In the genomic region with DNA sequence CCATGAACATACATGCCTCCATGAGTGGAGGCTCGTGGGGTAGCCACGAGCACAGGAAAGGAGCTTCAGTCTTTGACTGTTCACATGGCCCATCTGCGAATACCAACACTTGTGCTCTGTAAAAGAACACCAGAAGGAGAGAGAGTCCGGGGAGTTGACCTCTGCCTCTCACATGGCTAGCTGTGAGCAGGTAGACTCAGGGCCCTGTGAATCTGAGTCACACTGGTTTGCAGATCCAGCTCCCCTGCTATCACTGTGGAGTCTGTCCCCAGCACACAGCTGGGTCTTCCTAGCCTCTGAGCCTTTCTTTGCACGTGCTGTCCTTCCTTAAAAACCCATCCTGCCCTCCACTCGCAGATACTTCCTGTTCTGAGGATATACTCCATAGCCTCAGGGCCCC, we compare ENCODE assay signal across 12 mouse cellular contexts. TPM values are rescaled to one million over a fixed set of nuclear protein-coding genes. Genes with fewer than 3 reads are reported as not detected.
A peak's percentile ranks its signal among the peaks of the same experiment; 100 is the strongest.
DNase-seq lines count a peak whose midpoint lies in the region; ATAC-seq and TF ChIP-seq lines count a peak whose summit lies in the region.
"Had no signal": no experiment of that assay in that cellular context is flagged by ENCODE, and none has a peak within 500 bp of the region (broad histone marks: within the 10 kb centered on the region; RNA-seq: fewer than 3 reads in every experiment).

No protein-coding gene starts in this region.

- H3K9ac ChIP-seq in hindbrain, embryonic 12.5 days, result no peak overlapping the region
- no peak overlapping the region for H3K9ac ChIP-seq in hindbrain, embryonic 16.5 days (ENCODE audit: low read depth, low read length)
- peak overlapping the region; percentile 51 for H3K9ac ChIP-seq in liver, embryonic 12.5 days

- H3K4me1 ChIP-seq in hindbrain, embryonic 12.5 days, result peaks cover 63% of the 10 kb centered on the region
- H3K4me1 ChIP-seq in hindbrain, embryonic 16.5 days (ENCODE audit: control insufficient read depth, insufficient read depth, low read depth, low read length), result peaks cover 30% of the 10 kb centered on the region
- H3K4me1 ChIP-seq in bone marrow macrophage, adult 2 months (ENCODE audit: control insufficient read depth, insufficient read depth, low read length), result peaks cover 92% of the 10 kb centered on the region
- peaks cover 40% of the 10 kb centered on the region for H3K4me1 ChIP-seq in embryonic fibroblast, embryonic 13.5 days (ENCODE audit: control insufficient read depth, insufficient read depth, low read length)
- peaks cover 100% of the 10 kb centered on the region for H3K4me1 ChIP-seq in liver, embryonic 12.5 days

- H3K4me2 ChIP-seq in hindbrain, embryonic 12.5 days (replicated peaks), result no peak overlapping the region
- no peak overlapping the region for H3K4me2 ChIP-seq in hindbrain, embryonic 16.5 days (ENCODE audit: low read length)
- H3K4me2 ChIP-seq in liver, embryonic 12.5 days, result peak overlapping the region; percentile 70

- TF ChIP-seq POLR2A in bone marrow macrophage, adult 2 months (IDR thresholded peaks at IDR 0.05; ENCODE audit: borderline replicate concordance, low read depth, low read length), result no peak
- no peak for TF ChIP-seq POLR2A in embryonic fibroblast, embryonic 13.5 days (IDR thresholded peaks at IDR 0.05; ENCODE audit: low read depth, low read length)

- 61% methylated on average over 6 of the region's 6 CpGs for WGBS in hindbrain, embryonic 12.5 days
- 56% methylated on average over 6 of the region's 6 CpGs for WGBS in hindbrain, embryonic 16.5 days
- 25% methylated on average over 6 of the region's 6 CpGs for WGBS in liver, embryonic 12.5 days (ENCODE audit: insufficient replicate concordance)

- no peaks in the 10 kb centered on the region for H3K9me3 ChIP-seq in hindbrain, embryonic 12.5 days (replicated peaks)
- H3K9me3 ChIP-seq in hindbrain, embryonic 16.5 days (ENCODE audit: control insufficient read depth, low read length), result no peaks in the 10 kb centered on the region
- H3K9me3 ChIP-seq in liver, embryonic 12.5 days (replicated peaks), result no peaks in the 10 kb centered on the region
- H3K9me3 ChIP-seq: G1E had no signal

- no peaks in the 10 kb centered on the region for H3K27me3 ChIP-seq in hindbrain, embryonic 12.5 days
- no peaks in the 10 kb centered on the region for H3K27me3 ChIP-seq in hindbrain, embryonic 16.5 days (replicated peaks; ENCODE audit: control insufficient read depth, insufficient read depth, low read length)
- H3K27me3 ChIP-seq in liver, embryonic 12.5 days (replicated peaks), result no peaks in the 10 kb centered on the region

- H3K27ac ChIP-seq in hindbrain, embryonic 12.5 days, result peak overlapping the region; percentile 7; the same call in 1 of the 2 replicates
- H3K27ac ChIP-seq in hindbrain, embryonic 16.5 days (ENCODE audit: low read depth, low read length), result no peak overlapping the region
- peak overlapping the region; percentile 99 for H3K27ac ChIP-seq in bone marrow macrophage, adult 2 months (ENCODE audit: insufficient read depth, low read depth, low read length)
- peak overlapping the region; percentile 13; the same call in 1 of the 2 replicates for H3K27ac ChIP-seq in embryonic fibroblast, embryonic 13.5 days (ENCODE audit: insufficient read depth, low read length)
- peak overlapping the region; percentile 86 for H3K27ac ChIP-seq in liver, embryonic 12.5 days
- H3K27ac ChIP-seq: layer of hippocampus, adult 2 months had no signal

- no peak for ATAC-seq in hindbrain, embryonic 12.5 days (ENCODE audit: low FRiP score)
- no peak for ATAC-seq in hindbrain, embryonic 16.5 days
- ATAC-seq in liver, embryonic 12.5 days, result no peak

- no peak overlapping the region for H3K4me3 ChIP-seq in hindbrain, embryonic 12.5 days
- no peak overlapping the region for H3K4me3 ChIP-seq in hindbrain, embryonic 16.5 days (ENCODE audit: low read length)
- H3K4me3 ChIP-seq in bone marrow macrophage, adult 2 months (ENCODE audit: insufficient read depth, low read length), result no peak overlapping the region
- no peak overlapping the region for H3K4me3 ChIP-seq in embryonic fibroblast, embryonic 13.5 days (ENCODE audit: insufficient read depth, low read length)
- H3K4me3 ChIP-seq in liver, embryonic 12.5 days, result peak overlapping the region; percentile 30; the same call in 1 of the 2 replicates
- H3K4me3 ChIP-seq: layer of hippocampus, adult 2 months had no signal

- intact Hi-C loops in left cerebral cortex, postnatal 25 days (cut with DNase I), result no loop called here

- DNase-seq in left cerebral cortex, postnatal 25 days (ENCODE audit: low spot score in 2 of 2), result no peak
- no peak for DNase-seq in testis, postnatal 10 days (ENCODE audit: low spot score)
- no peak for DNase-seq in layer of hippocampus, postnatal 14 days (ENCODE audit: low spot score in 2 of 2)
- DNase-seq: adrenal gland, adult 8-10 months; cerebellum, adult 18-20 months had no signal

- H3K36me3 ChIP-seq in hindbrain, embryonic 12.5 days, result no peaks in the 10 kb centered on the region
- H3K36me3 ChIP-seq in hindbrain, embryonic 16.5 days (ENCODE audit: control insufficient read depth, insufficient read depth, low read length), result no peaks in the 10 kb centered on the region
- H3K36me3 ChIP-seq in liver, embryonic 12.5 days, result no peaks in the 10 kb centered on the region

- TF ChIP-seq CTCF in bone marrow macrophage, adult 2 months (IDR thresholded peaks at IDR 0.05; ENCODE audit: low read depth, low read length), result no peak; the same call in 1 of the 2 replicates
- no peak for TF ChIP-seq CTCF in embryonic fibroblast, embryonic 13.5 days (IDR thresholded peaks at IDR 0.05; ENCODE audit: borderline replicate concordance, insufficient read depth, low read length)

RNA-seq across cellular contexts. Expression of a gene that starts 22.3 kb away (rescaled TPM):
- polyA plus RNA-seq in hindbrain, embryonic 12.5 days (2016; fragmentation: Nextera tagmentation; extraction: Ambion mirVana), result 85.7 and 94.8 TPM in 2 replicates
- 65.4 and 72.4 TPM in 2 replicates for polyA plus RNA-seq in hindbrain, embryonic 16.5 days (2015; fragmentation: Nextera tagmentation; extraction: Ambion mirVana)
- 15.8 and 17.0 TPM in 2 replicates for polyA plus RNA-seq in bone marrow macrophage, adult 2 months (2012; ENCODE audit: insufficient read depth, insufficient read length, missing spikeins)
- polyA plus RNA-seq in embryonic fibroblast, embryonic 13.5 days (2011; ENCODE audit: insufficient read length, low read depth, missing spikeins), result 38.1 and 52.3 TPM in 2 replicates
- 42.7 and 45.7 TPM in 2 replicates for polyA plus RNA-seq in liver, embryonic 12.5 days (2016; fragmentation: Nextera tagmentation; extraction: Ambion mirVana)
- 10 to 100 TPM; 29.4 to 29.8 TPM for total RNA-seq in left cerebral cortex, postnatal 25 days (2021)
- 10 to 100 TPM; 50.3 to 53.0 TPM for total RNA-seq in layer of hippocampus, postnatal 14 days (2021)
